Mouse (Mus musculus): ENCODE results near the gene Pclo. TPM values are rescaled to one million over a fixed set of nuclear protein-coding genes. Genes with fewer than 3 reads are reported as not detected.
"Not testable (repeated sequence)": the region's sequence is repeated elsewhere in the genome, so short reads cannot be mapped to it uniquely, and the experiment has no call there.

The Pclo gene
- total RNA-seq (2021) (under 1 TPM; 0.13 to 0.25 TPM), polyA plus RNA-seq (2012; rRNA removed) (0.12 and 0.14 TPM in 2 replicates)
- long read RNA-seq: 0 reads

GRCm38 (mm10) chr5:14514631-14515523 is at the start of gene Pclo:
Gene Pclo (plus strand): TSS chr5:14514918.
- H3K9ac ChIP-seq (ENCODE audit: low read depth, low read length): no peak within 1 kb of the TSS
- no peaks in the 10 kb centered on the region for H3K4me1 ChIP-seq (ENCODE audit: control insufficient read depth, insufficient read depth, low read length)
- 1% methylated on average over 85 of the region's 89 CpGs for WGBS
- no peaks in the 10 kb centered on the region for H3K79me2 ChIP-seq (replicated peaks; ENCODE audit: control insufficient read depth, insufficient read depth, low read length)
- intact Hi-C loops (cut with DNase I): no loop called here
- TF ChIP-seq CTCF (IDR thresholded peaks at IDR 0.05) (no peak), EP300 (IDR thresholded peaks at IDR 0.05; ENCODE audit: insufficient read depth, low read depth, low read length) (no peak), POLR2A (IDR thresholded peaks at IDR 0.05; ENCODE audit: insufficient read depth, low read depth, low read length) (no peak)
- no peaks in the 10 kb centered on the region for H3K27me3 ChIP-seq (ENCODE audit: control insufficient read depth, insufficient read depth, low read length)
- H3K27ac ChIP-seq: no peak within 1 kb of the TSS
- H3K4me3 ChIP-seq: peak within 1 kb of the TSS; percentile 48
- H3K36me3 ChIP-seq (ENCODE audit: control insufficient read depth, insufficient read depth, low read length): no peaks in the 10 kb centered on the region
- DNase-seq: peak; percentile 53 to 56

GRCm38 (mm10) chr5:14494431-14494830 is 20.3 kb upstream of the Pclo start:
- 49% methylated on average over 2 of the region's 2 CpGs for WGBS
- not testable (repeated sequence) for H3K9ac ChIP-seq (ENCODE audit: low read depth, low read length)

GRCm38 (mm10) chr5:14508522-14508921 is 6.2 kb upstream of the Pclo start:
- H3K4me1 ChIP-seq (ENCODE audit: control insufficient read depth, insufficient read depth, low read length): no peaks in the 10 kb centered on the region
- no peak overlapping the region for H3K27ac ChIP-seq
- TF ChIP-seq EP300 (IDR thresholded peaks at IDR 0.05; ENCODE audit: insufficient read depth, low read depth, low read length): no peak
- no peak for TF ChIP-seq POLR2A (IDR thresholded peaks at IDR 0.05; ENCODE audit: insufficient read depth, low read depth, low read length)
- TF ChIP-seq CTCF (IDR thresholded peaks at IDR 0.05): no peak
- no peaks in the 10 kb centered on the region for H3K27me3 ChIP-seq (ENCODE audit: control insufficient read depth, insufficient read depth, low read length)
- WGBS: 62% methylated on average over 1 of the region's 1 CpGs
- H3K79me2 ChIP-seq (replicated peaks; ENCODE audit: control insufficient read depth, insufficient read depth, low read length): no peaks in the 10 kb centered on the region
- no peak for DNase-seq
- H3K36me3 ChIP-seq (ENCODE audit: control insufficient read depth, insufficient read depth, low read length): no peaks in the 10 kb centered on the region
- H3K4me3 ChIP-seq: no peak overlapping the region
- no peak overlapping the region for H3K9ac ChIP-seq (ENCODE audit: low read depth, low read length)
- intact Hi-C loops (cut with DNase I): no loop called here

More at GRCm38 (mm10) chr5:14494431-14494830, 20.3 kb upstream of the Pclo start:
- H3K79me2 ChIP-seq (replicated peaks; ENCODE audit: control insufficient read depth, insufficient read depth, low read length); intact Hi-C loops (cut with DNase I); H3K4me1 ChIP-seq (ENCODE audit: control insufficient read depth, insufficient read depth, low read length); H3K27me3 ChIP-seq (ENCODE audit: control insufficient read depth, insufficient read depth, low read length); DNase-seq; H3K27ac ChIP-seq; H3K4me3 ChIP-seq; H3K36me3 ChIP-seq (ENCODE audit: control insufficient read depth, insufficient read depth, low read length): not testable (repeated sequence)

- Histone ChIP-seq H3K36me3 (ENCODE audit: control insufficient read depth, insufficient read depth, low read length) (no peaks in the 10 kb centered on the region), H3K27ac (no peak overlapping the region), H3K4me3 (no peak overlapping the region), H3K79me2 (replicated peaks; ENCODE audit: control insufficient read depth, insufficient read depth, low read length) (no peaks in the 10 kb centered on the region), H3K4me1 (ENCODE audit: control insufficient read depth, insufficient read depth, low read length) (no peaks in the 10 kb centered on the region), H3K9ac (ENCODE audit: low read depth, low read length) (no peak overlapping the region), H3K27me3 (ENCODE audit: control insufficient read depth, insufficient read depth, low read length) (no peaks in the 10 kb centered on the region)
- no peak for DNase-seq
- intact Hi-C loops (cut with DNase I): no loop called here
- WGBS: 72% methylated on average over 1 of the region's 1 CpGs
- TF ChIP-seq POLR2A (IDR thresholded peaks at IDR 0.05; ENCODE audit: insufficient read depth, low read depth, low read length) (no peak), CTCF (IDR thresholded peaks at IDR 0.05) (no peak), EP300 (IDR thresholded peaks at IDR 0.05; ENCODE audit: insufficient read depth, low read depth, low read length) (no peak)
Measured at GRCm38 (mm10) chr5:14509621-14510020, 5.1 kb upstream of the Pclo start.

- 60% methylated on average over 4 of the region's 4 CpGs for WGBS
- Histone ChIP-seq H3K27ac (no peak overlapping the region), H3K79me2 (replicated peaks; ENCODE audit: control insufficient read depth, insufficient read depth, low read length) (no peaks in the 10 kb centered on the region), H3K4me1 (ENCODE audit: control insufficient read depth, insufficient read depth, low read length) (no peaks in the 10 kb centered on the region), H3K9ac (ENCODE audit: low read depth, low read length) (no peak overlapping the region), H3K4me3 (no peak overlapping the region), H3K36me3 (ENCODE audit: control insufficient read depth, insufficient read depth, low read length) (no peaks in the 10 kb centered on the region), H3K27me3 (ENCODE audit: control insufficient read depth, insufficient read depth, low read length) (no peaks in the 10 kb centered on the region)
- no peak for DNase-seq
- no peak for TF ChIP-seq EP300 (IDR thresholded peaks at IDR 0.05; ENCODE audit: insufficient read depth, low read depth, low read length)
- TF ChIP-seq POLR2A (IDR thresholded peaks at IDR 0.05; ENCODE audit: insufficient read depth, low read depth, low read length): no peak
- TF ChIP-seq CTCF (IDR thresholded peaks at IDR 0.05): no peak
- intact Hi-C loops (cut with DNase I): no loop called here
Measured at GRCm38 (mm10) chr5:14518131-14518832, 3.6 kb downstream of the Pclo start.

- no peaks in the 10 kb centered on the region for H3K79me2 ChIP-seq (replicated peaks; ENCODE audit: control insufficient read depth, insufficient read depth, low read length)
- no peaks in the 10 kb centered on the region for H3K4me1 ChIP-seq (ENCODE audit: control insufficient read depth, insufficient read depth, low read length)
- H3K27me3 ChIP-seq (ENCODE audit: control insufficient read depth, insufficient read depth, low read length): no peaks in the 10 kb centered on the region
- no peak for DNase-seq
- TF ChIP-seq EP300 (IDR thresholded peaks at IDR 0.05; ENCODE audit: insufficient read depth, low read depth, low read length) (no peak), CTCF (IDR thresholded peaks at IDR 0.05) (no peak), POLR2A (IDR thresholded peaks at IDR 0.05; ENCODE audit: insufficient read depth, low read depth, low read length) (no peak)
- no peak overlapping the region for H3K27ac ChIP-seq
- no peak overlapping the region for H3K9ac ChIP-seq (ENCODE audit: low read depth, low read length)
- no peak overlapping the region for H3K4me3 ChIP-seq
- H3K36me3 ChIP-seq (ENCODE audit: control insufficient read depth, insufficient read depth, low read length): no peaks in the 10 kb centered on the region
- intact Hi-C loops (cut with DNase I): no loop called here
- WGBS: 69% methylated on average over 4 of the region's 4 CpGs
Measured at GRCm38 (mm10) chr5:14522006-14522405, 7.3 kb downstream of the Pclo start.

All from heart, adult 2 months (tissue).